Mouse (Mus musculus): ENCODE results near the gene Lrrc38. TPM values are rescaled to one million over a fixed set of nuclear protein-coding genes. Genes with fewer than 3 reads are reported as not detected.

Lrrc38 gene
- total and polyA plus RNA-seq, 3 experiments, result not detected

DNA sequence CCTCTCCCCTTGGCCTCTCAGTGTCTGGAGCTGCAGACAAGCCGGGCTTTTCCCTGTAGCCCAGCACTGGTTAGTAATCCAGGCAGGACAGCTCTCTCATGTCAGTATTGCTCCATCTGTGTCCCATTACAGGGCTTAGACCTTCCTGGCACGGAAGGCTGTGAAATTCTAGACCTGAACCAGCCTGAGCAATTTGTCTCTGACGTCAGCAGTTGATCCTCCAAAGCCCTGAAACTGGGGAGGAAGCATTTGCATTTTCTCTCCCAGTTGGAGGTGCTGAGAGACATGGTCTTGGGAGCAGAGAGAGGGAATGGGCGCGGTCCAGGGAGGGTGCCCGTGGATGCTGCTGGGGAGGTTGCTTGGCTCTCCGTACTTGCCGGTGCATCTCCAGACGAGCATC is 19.0 kb upstream of the Lrrc38 start:
- no peaks in the 10 kb centered on the region for H3K27me3 ChIP-seq (ENCODE audit: insufficient read depth, low read length)
- no peaks in the 10 kb centered on the region for H3K36me3 ChIP-seq (replicated peaks)
- H3K4me3 ChIP-seq (ENCODE audit: low read depth, low read length), result no peak overlapping the region
- no peak for TF ChIP-seq POLR2AphosphoS5 (IDR thresholded peaks at IDR 0.05; ENCODE audit: insufficient replicate concordance, low read depth, low read length)
- TF ChIP-seq TAL1 (conservative IDR thresholded peaks at IDR 0.05; ENCODE audit: low read depth, low read length), result no peak
- no peak for TF ChIP-seq CTCF (IDR thresholded peaks at IDR 0.05; ENCODE audit: low read depth, low read length)
- TF ChIP-seq GATA1 (IDR thresholded peaks at IDR 0.05; ENCODE audit: borderline replicate concordance, low read length), result no peak
- no peak for TF ChIP-seq GATA2 (IDR thresholded peaks at IDR 0.05; ENCODE audit: borderline replicate concordance, low read depth, low read length)
- H3K4me1 ChIP-seq (ENCODE audit: insufficient read depth, low read depth, low read length), result no peaks in the 10 kb centered on the region
- H3K9me3 ChIP-seq (replicated peaks), result peaks cover 58% of the 10 kb centered on the region
- DNase-seq (ENCODE audit: low spot score) (no peak), ATAC-seq (ENCODE audit: extremely low read depth, insufficient number of reproducible peaks, low FRiP score, poor library complexity, severe bottlenecking) (no peak)

DNA sequence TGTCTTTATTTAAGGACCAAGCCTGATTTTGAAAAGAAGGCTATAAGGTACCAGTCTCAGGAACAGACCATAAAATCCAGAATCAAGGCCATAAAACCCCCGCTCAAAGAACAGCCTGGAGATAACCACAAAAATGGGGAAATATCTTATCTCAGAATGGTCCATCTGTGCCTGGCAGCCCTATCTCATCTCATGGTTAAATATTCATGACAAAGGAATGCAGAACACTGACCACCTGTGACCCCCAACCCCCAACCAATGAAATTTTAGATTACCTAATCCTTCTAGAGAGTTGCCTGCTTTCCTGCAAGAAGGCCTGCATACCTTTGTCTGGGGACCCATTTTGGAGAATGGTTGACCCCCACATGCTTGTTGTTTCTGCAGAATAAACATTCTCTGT is 17.8 kb upstream of the Lrrc38 start:
- no peak overlapping the region for H3K4me3 ChIP-seq (ENCODE audit: low read depth, low read length)
- TF ChIP-seq GATA1 (IDR thresholded peaks at IDR 0.05; ENCODE audit: borderline replicate concordance, low read length) (no peak), CTCF (IDR thresholded peaks at IDR 0.05; ENCODE audit: low read depth, low read length) (no peak), GATA2 (IDR thresholded peaks at IDR 0.05; ENCODE audit: borderline replicate concordance, low read depth, low read length) (no peak), POLR2AphosphoS5 (IDR thresholded peaks at IDR 0.05; ENCODE audit: insufficient replicate concordance, low read depth, low read length) (no peak), TAL1 (conservative IDR thresholded peaks at IDR 0.05; ENCODE audit: low read depth, low read length) (no peak)
- DNase-seq (ENCODE audit: low spot score) (no peak), ATAC-seq (ENCODE audit: extremely low read depth, insufficient number of reproducible peaks, low FRiP score, poor library complexity, severe bottlenecking) (no peak)
- no peaks in the 10 kb centered on the region for H3K36me3 ChIP-seq (replicated peaks)
- no peaks in the 10 kb centered on the region for H3K4me1 ChIP-seq (ENCODE audit: insufficient read depth, low read depth, low read length)
- H3K9me3 ChIP-seq (replicated peaks), result peaks cover 52% of the 10 kb centered on the region
- no peaks in the 10 kb centered on the region for H3K27me3 ChIP-seq (ENCODE audit: insufficient read depth, low read length)

DNA sequence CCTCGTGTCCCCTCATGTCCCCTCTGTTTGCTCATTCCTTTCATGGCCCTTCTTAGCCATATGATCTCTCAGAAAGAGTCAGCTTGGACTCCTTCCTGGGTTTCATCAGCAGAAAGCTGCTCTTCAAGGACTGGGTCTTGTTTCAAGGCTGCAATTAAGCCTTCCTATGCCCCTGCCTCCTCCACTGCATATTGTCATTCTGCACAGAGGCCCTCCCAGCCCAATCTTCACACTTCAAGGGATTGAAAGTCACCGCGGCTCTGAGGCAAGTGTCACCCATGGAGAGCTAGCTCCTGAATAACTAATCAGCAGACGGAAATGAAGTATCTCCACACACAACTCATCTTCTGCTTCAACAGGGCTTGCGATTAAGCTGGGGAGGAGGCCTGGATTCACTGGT is 15.4 kb upstream of the Lrrc38 start:
- DNase-seq (ENCODE audit: low spot score) (no peak), ATAC-seq (ENCODE audit: extremely low read depth, insufficient number of reproducible peaks, low FRiP score, poor library complexity, severe bottlenecking) (no peak)
- H3K36me3 ChIP-seq (replicated peaks), result no peaks in the 10 kb centered on the region
- no peak overlapping the region for H3K4me3 ChIP-seq (ENCODE audit: low read depth, low read length)
- H3K27me3 ChIP-seq (ENCODE audit: insufficient read depth, low read length), result no peaks in the 10 kb centered on the region
- peaks cover 52% of the 10 kb centered on the region for H3K9me3 ChIP-seq (replicated peaks)
- no peaks in the 10 kb centered on the region for H3K4me1 ChIP-seq (ENCODE audit: insufficient read depth, low read depth, low read length)
- TF ChIP-seq POLR2AphosphoS5 (IDR thresholded peaks at IDR 0.05; ENCODE audit: insufficient replicate concordance, low read depth, low read length) (no peak), CTCF (IDR thresholded peaks at IDR 0.05; ENCODE audit: low read depth, low read length) (no peak), TAL1 (conservative IDR thresholded peaks at IDR 0.05; ENCODE audit: low read depth, low read length) (no peak), GATA1 (IDR thresholded peaks at IDR 0.05; ENCODE audit: borderline replicate concordance, low read length) (no peak), GATA2 (IDR thresholded peaks at IDR 0.05; ENCODE audit: borderline replicate concordance, low read depth, low read length) (no peak)

DNA sequence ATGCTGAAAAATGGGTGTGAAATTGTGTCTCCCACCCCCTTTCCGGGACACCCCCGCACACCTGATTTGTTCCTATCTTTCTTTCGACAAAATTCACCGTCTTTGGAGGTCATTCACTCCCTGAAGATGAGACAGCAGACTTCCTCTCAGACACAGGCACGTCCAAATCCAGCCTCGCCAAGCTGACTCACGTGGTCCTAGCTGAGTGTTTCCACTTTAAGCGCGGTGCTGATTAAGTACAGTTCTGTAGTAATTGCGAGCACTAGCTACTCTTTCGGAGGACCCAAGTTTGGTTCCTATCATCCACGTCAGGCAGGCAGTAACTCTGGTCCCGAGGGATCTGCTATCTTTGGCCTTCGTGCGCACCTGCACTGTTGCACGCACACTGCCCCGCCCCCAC is 14.6 kb upstream of the Lrrc38 start:
- TF ChIP-seq POLR2AphosphoS5 (IDR thresholded peaks at IDR 0.05; ENCODE audit: insufficient replicate concordance, low read depth, low read length), result no peak
- TF ChIP-seq TAL1 (conservative IDR thresholded peaks at IDR 0.05; ENCODE audit: low read depth, low read length), result no peak
- TF ChIP-seq GATA2 (IDR thresholded peaks at IDR 0.05; ENCODE audit: borderline replicate concordance, low read depth, low read length), result no peak
- TF ChIP-seq CTCF (IDR thresholded peaks at IDR 0.05; ENCODE audit: low read depth, low read length), result no peak
- no peak for TF ChIP-seq GATA1 (IDR thresholded peaks at IDR 0.05; ENCODE audit: borderline replicate concordance, low read length)
- DNase-seq (ENCODE audit: low spot score) (no peak), ATAC-seq (ENCODE audit: extremely low read depth, insufficient number of reproducible peaks, low FRiP score, poor library complexity, severe bottlenecking) (no peak)
- no peaks in the 10 kb centered on the region for H3K4me1 ChIP-seq (ENCODE audit: insufficient read depth, low read depth, low read length)
- H3K36me3 ChIP-seq (replicated peaks), result no peaks in the 10 kb centered on the region
- no peaks in the 10 kb centered on the region for H3K27me3 ChIP-seq (ENCODE audit: insufficient read depth, low read length)
- no peak overlapping the region for H3K4me3 ChIP-seq (ENCODE audit: low read depth, low read length)
- H3K9me3 ChIP-seq (replicated peaks), result peaks cover 50% of the 10 kb centered on the region

DNA sequence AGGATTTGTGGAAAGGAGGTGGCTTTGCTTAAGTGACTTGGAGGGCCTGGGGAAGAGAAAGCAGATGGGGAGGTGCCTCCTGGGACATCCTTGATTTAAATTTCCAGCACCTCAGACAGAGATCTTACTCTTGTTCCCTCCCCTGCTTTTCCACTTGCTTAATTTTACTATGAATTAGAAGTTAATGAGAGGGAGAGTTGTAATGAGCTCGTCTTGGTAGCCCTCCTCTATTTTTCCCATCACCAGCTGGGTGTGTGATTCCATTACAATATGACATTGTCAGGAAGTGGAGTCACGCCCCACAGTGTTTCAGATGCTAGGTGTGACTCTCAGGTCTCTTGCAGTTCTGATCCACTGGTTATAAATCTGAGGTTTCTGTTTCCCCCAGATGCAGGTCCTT is 13.5 kb upstream of the Lrrc38 start:
- Histone ChIP-seq H3K4me3 (ENCODE audit: low read depth, low read length) (no peak overlapping the region), H3K27me3 (ENCODE audit: insufficient read depth, low read length) (no peaks in the 10 kb centered on the region), H3K36me3 (replicated peaks) (no peaks in the 10 kb centered on the region), H3K4me1 (ENCODE audit: insufficient read depth, low read depth, low read length) (no peaks in the 10 kb centered on the region), H3K9me3 (replicated peaks) (peaks cover 54% of the 10 kb centered on the region)
- no peak for ATAC-seq (ENCODE audit: extremely low read depth, insufficient number of reproducible peaks, low FRiP score, poor library complexity, severe bottlenecking)
- DNase-seq (ENCODE audit: low spot score), result no peak
- TF ChIP-seq POLR2AphosphoS5 (IDR thresholded peaks at IDR 0.05; ENCODE audit: insufficient replicate concordance, low read depth, low read length), result no peak
- no peak for TF ChIP-seq TAL1 (conservative IDR thresholded peaks at IDR 0.05; ENCODE audit: low read depth, low read length)
- TF ChIP-seq GATA2 (IDR thresholded peaks at IDR 0.05; ENCODE audit: borderline replicate concordance, low read depth, low read length), result no peak
- TF ChIP-seq GATA1 (IDR thresholded peaks at IDR 0.05; ENCODE audit: borderline replicate concordance, low read length), result no peak
- no peak for TF ChIP-seq CTCF (IDR thresholded peaks at IDR 0.05; ENCODE audit: low read depth, low read length)

DNA sequence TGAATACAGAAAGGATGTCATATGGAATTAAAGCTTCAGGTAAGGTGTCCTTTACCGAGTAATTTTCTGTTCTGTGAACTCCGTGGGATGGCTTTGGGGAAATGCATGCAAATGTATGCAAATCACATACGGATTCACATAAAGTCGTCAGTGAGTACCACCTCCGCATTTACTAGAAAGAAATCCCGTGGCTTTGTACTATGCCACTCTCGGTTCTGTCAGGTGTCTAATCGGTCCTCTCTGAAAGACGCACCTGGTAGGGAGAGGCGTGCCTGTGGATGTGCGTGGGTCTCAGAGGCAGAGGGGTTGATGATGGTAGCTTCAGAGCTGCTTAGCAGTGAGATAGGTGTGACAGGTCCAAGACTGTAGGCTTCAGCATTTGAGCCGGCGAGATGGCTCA is 9.7 kb upstream of the Lrrc38 start:
- H3K9me3 ChIP-seq (replicated peaks), result peaks cover 59% of the 10 kb centered on the region
- TF ChIP-seq GATA2 (IDR thresholded peaks at IDR 0.05; ENCODE audit: borderline replicate concordance, low read depth, low read length), result no peak
- TF ChIP-seq POLR2AphosphoS5 (IDR thresholded peaks at IDR 0.05; ENCODE audit: insufficient replicate concordance, low read depth, low read length), result no peak
- no peak for TF ChIP-seq TAL1 (conservative IDR thresholded peaks at IDR 0.05; ENCODE audit: low read depth, low read length)
- TF ChIP-seq CTCF (IDR thresholded peaks at IDR 0.05; ENCODE audit: low read depth, low read length), result no peak
- no peak for TF ChIP-seq GATA1 (IDR thresholded peaks at IDR 0.05; ENCODE audit: borderline replicate concordance, low read length)
- H3K36me3 ChIP-seq (replicated peaks), result no peaks in the 10 kb centered on the region
- no peak overlapping the region for H3K4me3 ChIP-seq (ENCODE audit: low read depth, low read length)
- DNase-seq (ENCODE audit: low spot score) (no peak), ATAC-seq (ENCODE audit: extremely low read depth, insufficient number of reproducible peaks, low FRiP score, poor library complexity, severe bottlenecking) (no peak)
- H3K27me3 ChIP-seq (ENCODE audit: insufficient read depth, low read length), result no peaks in the 10 kb centered on the region
- H3K4me1 ChIP-seq (ENCODE audit: insufficient read depth, low read depth, low read length), result no peaks in the 10 kb centered on the region

Measured in G1E (cell line).